In genomic region chr5:120604839-120605238, GRCm38 (mm10) we compare ENCODE assay signal across 9 mouse cellular contexts. TPM values are rescaled to one million over a fixed set of nuclear protein-coding genes. Genes with fewer than 3 reads are reported as not detected.
DNase-seq lines count a peak whose midpoint lies in the region; ATAC-seq and TF ChIP-seq lines count a peak whose summit lies in the region.
"Had no signal": no experiment of that assay in that cellular context is flagged by ENCODE, and none has a peak within 500 bp of the region (broad histone marks: within the 10 kb centered on the region; RNA-seq: fewer than 3 reads in every experiment).

No protein-coding gene starts in this region.

- no peaks in the 10 kb centered on the region for H3K27me3 ChIP-seq in limb, embryonic 12.5 days
- H3K27me3 ChIP-seq in midbrain, embryonic 14.5 days (ENCODE audit: control insufficient read depth, insufficient read depth, low read length) = no peaks in the 10 kb centered on the region
- H3K27me3 ChIP-seq in spleen, adult 2 months (ENCODE audit: control insufficient read depth, insufficient read depth, low read length) = no peaks in the 10 kb centered on the region
- H3K27me3 ChIP-seq: Patski had no signal

- WGBS in limb, embryonic 12.5 days = 4% methylated on average over 6 of the region's 6 CpGs
- WGBS in midbrain, embryonic 14.5 days = 1% methylated on average over 6 of the region's 6 CpGs
- 3% methylated on average over 6 of the region's 6 CpGs for WGBS in spleen, adult 2 months

- TF ChIP-seq CTCF in cortical plate, adult 2 months (IDR thresholded peaks at IDR 0.05; ENCODE audit: extremely low read depth, insufficient read depth, low read length) = peak; percentile 79
- TF ChIP-seq CTCF in spleen, adult 2 months (IDR thresholded peaks at IDR 0.05; ENCODE audit: extremely low read depth, insufficient read depth, insufficient read length, insufficient replicate concordance) = peak; percentile 56; the same call in 1 of the 2 replicates

- no peaks in the 10 kb centered on the region for H3K4me1 ChIP-seq in cortical plate, adult 2 months (ENCODE audit: control insufficient read depth, insufficient read depth, low read length)
- H3K4me1 ChIP-seq in limb, embryonic 12.5 days (replicated peaks) = 0 out of 2 replicates have a peak, but pooled peaks cover 5% of the 10 kb centered on the region
- H3K4me1 ChIP-seq in midbrain, embryonic 14.5 days (ENCODE audit: control insufficient read depth, insufficient read depth, low read length) = peaks cover 4% of the 10 kb centered on the region; the same call in 1 of the 2 replicates
- no peaks in the 10 kb centered on the region; the same call in 1 of the 2 replicates for H3K4me1 ChIP-seq in spleen, adult 2 months (ENCODE audit: control insufficient read depth, insufficient read depth, insufficient read length)

- peak overlapping the region; percentile 40; the same call in 1 of the 2 replicates for H3K9ac ChIP-seq in limb, embryonic 12.5 days (replicated peaks)
- no peak overlapping the region for H3K9ac ChIP-seq in midbrain, embryonic 14.5 days (replicated peaks; ENCODE audit: low read length)

- TF ChIP-seq POLR2A in cortical plate, adult 2 months (IDR thresholded peaks at IDR 0.05; ENCODE audit: extremely low read depth, insufficient read depth, low read length) = no peak
- TF ChIP-seq POLR2A in spleen, adult 2 months (IDR thresholded peaks at IDR 0.05; ENCODE audit: low read depth, low read length) = no peak

- no peak for ATAC-seq in cerebellum, adult (ENCODE audit: insufficient number of reproducible peaks, low FRiP score, low TSS enrichment)
- peak; percentile 57 for ATAC-seq in inflammation-experienced regulatory T-cells, adult 6 months
- no peak for ATAC-seq in limb, embryonic 12.5 days (ENCODE audit: insufficient number of reproducible peaks, insufficient read depth, low FRiP score, low TSS enrichment, low read depth)
- ATAC-seq in midbrain, embryonic 14.5 days (ENCODE audit: low FRiP score, low TSS enrichment) = peak; percentile 38; the same call in 1 of the 2 replicates
- ATAC-seq: Patski had no signal

- peak overlapping the region; percentile 34 for H3K4me3 ChIP-seq in cortical plate, adult 2 months (ENCODE audit: insufficient read depth, low read length)
- H3K4me3 ChIP-seq in limb, embryonic 12.5 days (replicated peaks) = peak overlapping the region; percentile 35
- H3K4me3 ChIP-seq in midbrain, embryonic 14.5 days (replicated peaks; ENCODE audit: low read depth, low read length) = peak overlapping the region; percentile 31; the same call in 1 of the 2 replicates
- no peak overlapping the region for H3K4me3 ChIP-seq in spleen, adult 2 months (ENCODE audit: extremely low read depth, insufficient read depth, insufficient read length)

- H3K27ac ChIP-seq in cortical plate, adult 2 months (ENCODE audit: insufficient read depth, low read length) = no peak overlapping the region
- no peak overlapping the region for H3K27ac ChIP-seq in limb, embryonic 12.5 days
- peak overlapping the region; percentile 68; the same call in 1 of the 2 replicates for H3K27ac ChIP-seq in midbrain, embryonic 14.5 days (replicated peaks; ENCODE audit: low read depth, low read length)
- H3K27ac ChIP-seq in spleen, adult 2 months (ENCODE audit: insufficient read depth, low read length) = no peak overlapping the region

- H3K36me3 ChIP-seq in limb, embryonic 12.5 days = peaks cover 21% of the 10 kb centered on the region
- H3K36me3 ChIP-seq in midbrain, embryonic 14.5 days (ENCODE audit: control insufficient read depth, insufficient read depth, low read length) = peaks cover 7% of the 10 kb centered on the region; the same call in 1 of the 2 replicates
- no peaks in the 10 kb centered on the region for H3K36me3 ChIP-seq in spleen, adult 2 months (ENCODE audit: control insufficient read depth, insufficient read depth, low read length)

- H3K4me2 ChIP-seq in limb, embryonic 12.5 days = peak overlapping the region; percentile 67
- H3K4me2 ChIP-seq in midbrain, embryonic 14.5 days (ENCODE audit: low read length) = peak overlapping the region; percentile 65

- no peaks in the 10 kb centered on the region for H3K9me3 ChIP-seq in limb, embryonic 12.5 days
- no peaks in the 10 kb centered on the region for H3K9me3 ChIP-seq in midbrain, embryonic 14.5 days (ENCODE audit: control insufficient read depth, low read length)

- peak; percentile 88 for DNase-seq in cerebellum, adult 11 months
- peak; percentile 63 for DNase-seq in gastrocnemius, postnatal 25 days
- DNase-seq in midbrain, embryonic 14.5 days = peak; percentile 94
- DNase-seq in spleen, adult 2 months (ENCODE audit: low read depth in 1 of 2, low spot score in 2 of 2) = peak; percentile 53 to 82

RNA-seq across cellular contexts. Expression of gene Rita1, which starts 7.5 kb away (rescaled TPM):
- polyA plus RNA-seq in cortical plate, adult 2 months (2012; rRNA removed) = 39.6 and 40.8 TPM in 2 replicates
- 1 to 10 TPM; 4.8 to 6.3 TPM for total RNA-seq in gastrocnemius, postnatal 25 days (2021)
- 1 to 10 TPM; 2.1 to 3.5 (median 3.2) TPM for polyA plus RNA-seq in inflammation-experienced regulatory T-cells, adult 6 months (2017; shearing (Covaris generic))
- 16.9 and 19.1 TPM in 2 replicates for polyA plus RNA-seq in limb, embryonic 12.5 days (2016; fragmentation: Nextera tagmentation; extraction: Ambion mirVana)
- polyA plus RNA-seq in midbrain, embryonic 14.5 days (2014; fragmentation: Nextera tagmentation; extraction: Ambion mirVana) = 20.6 and 25.5 TPM in 2 replicates
- 8.0 and 8.8 TPM in 2 replicates for polyA plus RNA-seq in spleen, adult 2 months (2012; rRNA removed)

RNA-seq across cellular contexts. Expression of gene Ddx54, which starts 7.7 kb away (rescaled TPM):
- 30.3 and 31.0 TPM in 2 replicates for polyA plus RNA-seq in cortical plate, adult 2 months (2012; rRNA removed)
- 10 to 100 TPM; 15.7 to 17.1 TPM for total RNA-seq in gastrocnemius, postnatal 25 days (2021)
- 10 to 100 TPM; 13.0 to 21.1 (median 13.4) TPM for polyA plus RNA-seq in inflammation-experienced regulatory T-cells, adult 6 months (2017; shearing (Covaris generic))
- 48.8 and 50.3 TPM in 2 replicates for polyA plus RNA-seq in limb, embryonic 12.5 days (2016; fragmentation: Nextera tagmentation; extraction: Ambion mirVana)
- polyA plus RNA-seq in midbrain, embryonic 14.5 days (2014; fragmentation: Nextera tagmentation; extraction: Ambion mirVana) = 29.4 and 31.9 TPM in 2 replicates
- 80.8 and 131 TPM in 2 replicates for polyA plus RNA-seq in spleen, adult 2 months (2012; rRNA removed)

RNA-seq across cellular contexts. Expression of gene Iqcd, which starts 16.0 kb away (rescaled TPM):
- 1.5 and 2.5 TPM in 2 replicates for polyA plus RNA-seq in cortical plate, adult 2 months (2012; rRNA removed)
- under 1 TPM in 1 of 2 experiments, not detected in 1; 0.18 TPM for total RNA-seq in gastrocnemius, postnatal 25 days (2021)
- under 1 TPM in 1 of 3 experiments, not detected in 2; 0.91 TPM for polyA plus RNA-seq in inflammation-experienced regulatory T-cells, adult 6 months (2017; shearing (Covaris generic))
- polyA plus RNA-seq in limb, embryonic 12.5 days (2016; fragmentation: Nextera tagmentation; extraction: Ambion mirVana) = 0.64 and 0.93 TPM in 2 replicates
- 1.4 and 1.7 TPM in 2 replicates for polyA plus RNA-seq in midbrain, embryonic 14.5 days (2014; fragmentation: Nextera tagmentation; extraction: Ambion mirVana)
- polyA plus RNA-seq in spleen, adult 2 months (2012; rRNA removed) = 0.38 and 0.40 TPM in 2 replicates

RNA-seq across cellular contexts. Expression of gene Tpcn1, which starts 16.4 kb away (rescaled TPM):
- 37.9 and 40.0 TPM in 2 replicates for polyA plus RNA-seq in cortical plate, adult 2 months (2012; rRNA removed)
- 10 to 100 TPM; 44.3 to 48.3 TPM for total RNA-seq in gastrocnemius, postnatal 25 days (2021)
- polyA plus RNA-seq in inflammation-experienced regulatory T-cells, adult 6 months (2017; shearing (Covaris generic)) = 10 to 100 TPM in 2 of 3 experiments, 1 to 10 TPM in 1; 6.4 to 15.8 (median 12.6) TPM
- 16.7 and 17.2 TPM in 2 replicates for polyA plus RNA-seq in limb, embryonic 12.5 days (2016; fragmentation: Nextera tagmentation; extraction: Ambion mirVana)
- 10.4 and 12.2 TPM in 2 replicates for polyA plus RNA-seq in midbrain, embryonic 14.5 days (2014; fragmentation: Nextera tagmentation; extraction: Ambion mirVana)
- 54.5 and 58.8 TPM in 2 replicates for polyA plus RNA-seq in spleen, adult 2 months (2012; rRNA removed)

RNA-seq across cellular contexts. Expression of gene Cfap73, which starts 29.2 kb away (rescaled TPM):
- 0.10 and 0.19 TPM in 2 replicates for polyA plus RNA-seq in cortical plate, adult 2 months (2012; rRNA removed)
- total RNA-seq in gastrocnemius, postnatal 25 days (2021) = not detected
- polyA plus RNA-seq in inflammation-experienced regulatory T-cells, adult 6 months (2017; shearing (Covaris generic)) = not detected
- polyA plus RNA-seq in limb, embryonic 12.5 days (2016; fragmentation: Nextera tagmentation; extraction: Ambion mirVana) = not detected in 2 replicates
- 0.32 TPM in 1 of 2 replicates, not detected in the other for polyA plus RNA-seq in midbrain, embryonic 14.5 days (2014; fragmentation: Nextera tagmentation; extraction: Ambion mirVana)
- not detected in 2 replicates for polyA plus RNA-seq in spleen, adult 2 months (2012; rRNA removed)

Comparison
In these comparisons a context has a peak if more than half of its experiments do, and no peak if none do; other contexts are left out.
1. ATAC-seq: peak in inflammation-experienced regulatory T-cells, adult 6 months (single experiment) and midbrain, embryonic 14.5 days (single experiment); none in cerebellum, adult (single experiment) and limb, embryonic 12.5 days (single experiment).
2. Peak in every context shown above with its lines, with median percentiles within 50 percentile points of each other: DNase-seq.